In the genomic region with DNA sequence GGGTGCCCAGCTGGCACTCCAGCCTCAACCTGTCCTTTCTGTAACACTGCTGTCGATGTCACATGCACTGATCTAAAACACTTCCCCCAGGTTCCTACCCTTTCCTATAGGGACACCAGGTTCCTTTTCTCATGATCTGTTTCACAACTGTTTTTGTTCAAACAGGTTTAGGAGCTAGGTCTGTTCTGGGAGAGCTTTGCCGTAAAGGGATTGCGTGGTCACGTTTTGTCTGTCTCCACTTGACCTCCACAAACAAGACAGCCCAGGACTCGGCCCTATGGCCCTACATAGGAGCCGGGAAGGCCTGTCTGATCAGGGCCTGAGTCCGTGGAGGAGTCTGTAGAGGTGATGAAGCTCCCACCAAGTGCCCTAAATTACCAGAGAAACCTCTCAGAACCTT, we compare ENCODE assay signal across 18 mouse cellular contexts. TPM values are rescaled to one million over a fixed set of nuclear protein-coding genes. Genes with fewer than 3 reads are reported as not detected.
A peak's percentile ranks its signal among the peaks of the same experiment; 100 is the strongest.
DNase-seq lines count a peak whose midpoint lies in the region; ATAC-seq and TF ChIP-seq lines count a peak whose summit lies in the region.
"Had no signal": no experiment of that assay in that cellular context is flagged by ENCODE, and none has a peak within 500 bp of the region (broad histone marks: within the 10 kb centered on the region; RNA-seq: fewer than 3 reads in every experiment).

No protein-coding gene starts in this region.

- DNase-seq in hindbrain, postnatal 0 days (ENCODE audit: low spot score): no peak
- no peak for DNase-seq in hindbrain, embryonic 11.5 days (ENCODE audit: low spot score)
- no peak for DNase-seq in lung, postnatal 0 days (ENCODE audit: low spot score)
- DNase-seq in lung, postnatal 4 days: no peak
- DNase-seq in layer of hippocampus, adult 11-12 months (ENCODE audit: low spot score): no peak
- DNase-seq: right cerebral cortex, postnatal 14 days had no signal

- TF ChIP-seq CTCF in hindbrain, postnatal 0 days (IDR thresholded peaks at IDR 0.05; ENCODE audit: low read depth): no peak
- TF ChIP-seq CTCF in lung, postnatal 0 days (IDR thresholded peaks at IDR 0.05): no peak

- H3K9me3 ChIP-seq in forebrain, embryonic 15.5 days: no peaks in the 10 kb centered on the region
- no peaks in the 10 kb centered on the region for H3K9me3 ChIP-seq in forebrain, embryonic 12.5 days
- H3K9me3 ChIP-seq in hindbrain, postnatal 0 days (ENCODE audit: low read length): no peaks in the 10 kb centered on the region
- H3K9me3 ChIP-seq in hindbrain, embryonic 11.5 days (ENCODE audit: control insufficient read depth, low read length): no peaks in the 10 kb centered on the region
- H3K9me3 ChIP-seq in lung, postnatal 0 days (ENCODE audit: low read length): no peaks in the 10 kb centered on the region
- H3K9me3 ChIP-seq: hindbrain, embryonic 10.5 days; megakaryocyte, embryonic 14.5 days; midbrain, embryonic 15.5 days; neural tube, embryonic 12.5 days had no signal

- H3K4me3 ChIP-seq in forebrain, embryonic 15.5 days: no peak overlapping the region
- H3K4me3 ChIP-seq in forebrain, embryonic 12.5 days (replicated peaks): no peak overlapping the region
- H3K4me3 ChIP-seq in hindbrain, postnatal 0 days (ENCODE audit: low read length): no peak overlapping the region
- H3K4me3 ChIP-seq in hindbrain, embryonic 11.5 days (ENCODE audit: low read depth, low read length): no peak overlapping the region
- H3K4me3 ChIP-seq in lung, postnatal 0 days (ENCODE audit: low read depth, low read length): no peak overlapping the region
- H3K4me3 ChIP-seq: hindbrain, embryonic 10.5 days; layer of hippocampus, adult 2 months; megakaryocyte, embryonic 14.5 days; midbrain, embryonic 15.5 days; neural tube, embryonic 12.5 days had no signal

- no peak for ATAC-seq in forebrain, embryonic 15.5 days (replicated peaks)
- ATAC-seq in forebrain, embryonic 12.5 days (ENCODE audit: low FRiP score): no peak
- ATAC-seq in hindbrain, postnatal 0 days: no peak
- no peak for ATAC-seq in hindbrain, embryonic 11.5 days (ENCODE audit: low FRiP score)
- peak; percentile 14 for ATAC-seq in lung, postnatal 0 days

- no peak overlapping the region for H3K9ac ChIP-seq in forebrain, embryonic 15.5 days (replicated peaks)
- H3K9ac ChIP-seq in forebrain, embryonic 12.5 days: no peak overlapping the region
- no peak overlapping the region for H3K9ac ChIP-seq in hindbrain, postnatal 0 days (replicated peaks; ENCODE audit: low read length)
- H3K9ac ChIP-seq in hindbrain, embryonic 11.5 days (ENCODE audit: low read depth, low read length): no peak overlapping the region
- H3K9ac ChIP-seq in lung, postnatal 0 days (replicated peaks; ENCODE audit: low read depth): no peak overlapping the region
- H3K9ac ChIP-seq: midbrain, embryonic 15.5 days; neural tube, embryonic 12.5 days had no signal

- WGBS in forebrain, embryonic 15.5 days: 80% methylated on average over 7 of the region's 7 CpGs
- WGBS in forebrain, embryonic 12.5 days: 82% methylated on average over 7 of the region's 7 CpGs
- 82% methylated on average over 7 of the region's 7 CpGs for WGBS in hindbrain, postnatal 0 days
- 81% methylated on average over 7 of the region's 7 CpGs for WGBS in hindbrain, embryonic 11.5 days
- WGBS in lung, postnatal 0 days: 67% methylated on average over 7 of the region's 7 CpGs

- no peaks in the 10 kb centered on the region for H3K27me3 ChIP-seq in forebrain, embryonic 15.5 days
- no peaks in the 10 kb centered on the region for H3K27me3 ChIP-seq in forebrain, embryonic 12.5 days
- no peaks in the 10 kb centered on the region for H3K27me3 ChIP-seq in hindbrain, postnatal 0 days (ENCODE audit: insufficient read depth, low read length)
- no peaks in the 10 kb centered on the region for H3K27me3 ChIP-seq in hindbrain, embryonic 11.5 days (ENCODE audit: control insufficient read depth, insufficient read depth, low read length)
- H3K27me3 ChIP-seq in lung, postnatal 0 days (replicated peaks; ENCODE audit: insufficient read depth, low read length): no peaks in the 10 kb centered on the region
- H3K27me3 ChIP-seq: midbrain, embryonic 15.5 days; neural tube, embryonic 12.5 days had no signal

- no peak for TF ChIP-seq EP300 in lung, postnatal 0 days (IDR thresholded peaks at IDR 0.05)

- H3K4me2 ChIP-seq in forebrain, embryonic 15.5 days (replicated peaks): no peak overlapping the region
- H3K4me2 ChIP-seq in forebrain, embryonic 12.5 days: no peak overlapping the region
- H3K4me2 ChIP-seq in hindbrain, postnatal 0 days (ENCODE audit: low read depth, low read length): no peak overlapping the region
- no peak overlapping the region for H3K4me2 ChIP-seq in hindbrain, embryonic 11.5 days (replicated peaks; ENCODE audit: low read depth, low read length)
- H3K4me2 ChIP-seq in lung, postnatal 0 days (replicated peaks; ENCODE audit: low read depth, low read length): no peak overlapping the region
- H3K4me2 ChIP-seq: midbrain, embryonic 15.5 days; neural tube, embryonic 12.5 days had no signal

- peak overlapping the region; percentile 92 for H3K27ac ChIP-seq in forebrain, embryonic 15.5 days (replicated peaks)
- H3K27ac ChIP-seq in forebrain, embryonic 12.5 days: no peak overlapping the region
- H3K27ac ChIP-seq in hindbrain, postnatal 0 days: peak overlapping the region; percentile 69; the same call in 1 of the 2 replicates
- no peak overlapping the region for H3K27ac ChIP-seq in hindbrain, embryonic 11.5 days (ENCODE audit: low read depth, low read length)
- H3K27ac ChIP-seq in lung, postnatal 0 days (ENCODE audit: low read length): peak overlapping the region; percentile 47; the same call in 1 of the 2 replicates
- H3K27ac ChIP-seq: hindbrain, embryonic 10.5 days; neural tube, embryonic 12.5 days had no signal

- no peaks in the 10 kb centered on the region for H3K36me3 ChIP-seq in forebrain, embryonic 15.5 days
- 0 out of 2 replicates have a peak, but pooled peaks cover 4% of the 10 kb centered on the region for H3K36me3 ChIP-seq in forebrain, embryonic 12.5 days (replicated peaks)
- 0 out of 2 replicates have a peak, but pooled peaks cover 5% of the 10 kb centered on the region for H3K36me3 ChIP-seq in hindbrain, postnatal 0 days (ENCODE audit: insufficient read depth, low read length)
- no peaks in the 10 kb centered on the region for H3K36me3 ChIP-seq in hindbrain, embryonic 11.5 days (ENCODE audit: control insufficient read depth, insufficient read depth, low read length)
- peaks cover 27% of the 10 kb centered on the region for H3K36me3 ChIP-seq in lung, postnatal 0 days (ENCODE audit: insufficient read depth, low read length)
- H3K36me3 ChIP-seq: midbrain, embryonic 15.5 days; neural tube, embryonic 12.5 days had no signal

- H3K4me1 ChIP-seq in forebrain, embryonic 15.5 days: peaks cover 27% of the 10 kb centered on the region
- H3K4me1 ChIP-seq in forebrain, embryonic 12.5 days: 0 out of 2 replicates have a peak, but pooled peaks cover 6% of the 10 kb centered on the region
- peaks cover 18% of the 10 kb centered on the region; the same call in 1 of the 2 replicates for H3K4me1 ChIP-seq in hindbrain, postnatal 0 days (ENCODE audit: insufficient read depth, low read length)
- no peaks in the 10 kb centered on the region; the same call in 1 of the 2 replicates for H3K4me1 ChIP-seq in hindbrain, embryonic 11.5 days (replicated peaks; ENCODE audit: control insufficient read depth, insufficient read depth, low read length)
- H3K4me1 ChIP-seq in lung, postnatal 0 days (ENCODE audit: insufficient read depth, low read depth, low read length): peaks cover 10% of the 10 kb centered on the region; the same call in 1 of the 2 replicates

RNA-seq across cellular contexts. Expression of a gene that starts 14.6 kb away (rescaled TPM):
- 1.6 and 2.0 TPM in 2 replicates for polyA plus RNA-seq in forebrain, embryonic 15.5 days (2015; fragmentation: Nextera tagmentation; extraction: Ambion mirVana)
- polyA plus RNA-seq in forebrain, embryonic 12.5 days (2016; fragmentation: Nextera tagmentation; extraction: Ambion mirVana): 1.7 and 2.2 TPM in 2 replicates
- total RNA-seq in hindbrain, postnatal 0 days (2014; rRNA removed): 4.5 and 17.4 TPM in 2 replicates
- polyA plus RNA-seq in hindbrain, postnatal 0 days (2015; fragmentation: Nextera tagmentation; extraction: Ambion mirVana): 2.7 and 3.1 TPM in 2 replicates
- polyA plus RNA-seq in hindbrain, embryonic 11.5 days (2014; fragmentation: Nextera tagmentation; extraction: Ambion mirVana): 0.62 and 1.3 TPM in 2 replicates
- polyA plus RNA-seq in lung, postnatal 0 days (2015; fragmentation: Nextera tagmentation; extraction: Ambion mirVana): 9.4 and 10.5 TPM in 2 replicates

RNA-seq across cellular contexts. Expression of a gene that starts 32.4 kb away (rescaled TPM):
- 0.57 and 0.69 TPM in 2 replicates for polyA plus RNA-seq in forebrain, embryonic 15.5 days (2015; fragmentation: Nextera tagmentation; extraction: Ambion mirVana)
- 0.24 and 0.36 TPM in 2 replicates for polyA plus RNA-seq in forebrain, embryonic 12.5 days (2016; fragmentation: Nextera tagmentation; extraction: Ambion mirVana)
- 4.7 and 4.9 TPM in 2 replicates for total RNA-seq in hindbrain, postnatal 0 days (2014; rRNA removed)
- 0.90 and 1.1 TPM in 2 replicates for polyA plus RNA-seq in hindbrain, postnatal 0 days (2015; fragmentation: Nextera tagmentation; extraction: Ambion mirVana)
- 0.23 and 0.60 TPM in 2 replicates for polyA plus RNA-seq in hindbrain, embryonic 11.5 days (2014; fragmentation: Nextera tagmentation; extraction: Ambion mirVana)
- polyA plus RNA-seq in lung, postnatal 0 days (2015; fragmentation: Nextera tagmentation; extraction: Ambion mirVana): 1.8 and 2.3 TPM in 2 replicates
- total RNA-seq: gastrocnemius, adult 18-20 months; gastrocnemius, postnatal 36 days had no signal

RNA-seq across cellular contexts. Expression of a gene that starts 32.4 kb away (rescaled TPM):
- polyA plus RNA-seq in forebrain, embryonic 15.5 days (2015; fragmentation: Nextera tagmentation; extraction: Ambion mirVana): 25.5 and 26.2 TPM in 2 replicates
- polyA plus RNA-seq in forebrain, embryonic 12.5 days (2016; fragmentation: Nextera tagmentation; extraction: Ambion mirVana): 23.1 and 27.7 TPM in 2 replicates
- 28.1 and 48.4 TPM in 2 replicates for total RNA-seq in hindbrain, postnatal 0 days (2014; rRNA removed)
- polyA plus RNA-seq in hindbrain, postnatal 0 days (2015; fragmentation: Nextera tagmentation; extraction: Ambion mirVana): 20.9 and 21.1 TPM in 2 replicates
- polyA plus RNA-seq in hindbrain, embryonic 11.5 days (2014; fragmentation: Nextera tagmentation; extraction: Ambion mirVana): 17.3 and 18.5 TPM in 2 replicates
- 16.5 and 16.7 TPM in 2 replicates for polyA plus RNA-seq in lung, postnatal 0 days (2015; fragmentation: Nextera tagmentation; extraction: Ambion mirVana)

RNA-seq across cellular contexts. Expression of a gene that starts 53.6 kb away (rescaled TPM):
- polyA plus RNA-seq in forebrain, embryonic 15.5 days (2015; fragmentation: Nextera tagmentation; extraction: Ambion mirVana): not detected in 2 replicates
- polyA plus RNA-seq in forebrain, embryonic 12.5 days (2016; fragmentation: Nextera tagmentation; extraction: Ambion mirVana): 0.04 TPM in 1 of 2 replicates, not detected in the other
- 0.05 and 0.29 TPM in 2 replicates for total RNA-seq in hindbrain, postnatal 0 days (2014; rRNA removed)
- polyA plus RNA-seq in hindbrain, postnatal 0 days (2015; fragmentation: Nextera tagmentation; extraction: Ambion mirVana): 0.19 TPM in 1 of 2 replicates, not detected in the other
- polyA plus RNA-seq in hindbrain, embryonic 11.5 days (2014; fragmentation: Nextera tagmentation; extraction: Ambion mirVana): 0.04 TPM in 1 of 2 replicates, not detected in the other
- 0.21 and 0.35 TPM in 2 replicates for polyA plus RNA-seq in lung, postnatal 0 days (2015; fragmentation: Nextera tagmentation; extraction: Ambion mirVana)
- polyA plus RNA-seq: brain, embryonic 14.5 days; CD4-positive, CD25-positive, alpha-beta regulatory T cell, adult 4 months; limb, embryonic 11.5 days; midbrain, embryonic 15.5 days had no signal

Comparison
In these comparisons a context has a peak if more than half of its experiments do, and no peak if none do; other contexts are left out.
1. H3K27ac ChIP-seq: peak in forebrain, embryonic 15.5 days (single experiment), hindbrain, postnatal 0 days (single experiment) and lung, postnatal 0 days (single experiment); none in forebrain, embryonic 12.5 days (single experiment) and hindbrain, embryonic 11.5 days (single experiment).